Mouse (Mus musculus) heart, adult 9 months (tissue): ENCODE measurements around the gene Brd1.

Source experiments
- DNase-seq, 2 experiments: peaks; one replicate each; pipeline ENCODE4 v3.0.0; 2022; ENCODE audit warnings: low spot score in 2 of 2

Gene Brd1

DNA sequence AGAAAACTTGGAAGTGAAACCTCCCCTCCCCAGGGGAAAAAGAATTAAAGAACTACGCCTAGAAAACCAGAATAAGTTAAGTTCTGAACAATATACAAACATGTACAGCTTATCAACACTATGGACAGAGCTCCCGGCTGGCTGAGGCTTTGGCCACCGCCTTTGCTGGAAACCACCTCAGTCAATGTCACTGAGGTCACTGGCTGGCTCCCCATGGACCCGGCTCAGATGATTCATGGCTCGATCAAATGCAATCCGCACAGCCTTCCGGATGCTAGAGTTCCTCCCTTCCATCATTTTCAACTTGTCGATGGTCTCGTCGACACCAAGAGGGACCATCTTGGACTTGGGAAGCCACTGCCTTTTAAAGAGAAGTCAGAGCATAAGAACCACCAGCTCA lies 45.9 kb downstream of the Brd1 start:
- peak in 1 of 2 experiments; percentile 15 for DNase-seq

DNA sequence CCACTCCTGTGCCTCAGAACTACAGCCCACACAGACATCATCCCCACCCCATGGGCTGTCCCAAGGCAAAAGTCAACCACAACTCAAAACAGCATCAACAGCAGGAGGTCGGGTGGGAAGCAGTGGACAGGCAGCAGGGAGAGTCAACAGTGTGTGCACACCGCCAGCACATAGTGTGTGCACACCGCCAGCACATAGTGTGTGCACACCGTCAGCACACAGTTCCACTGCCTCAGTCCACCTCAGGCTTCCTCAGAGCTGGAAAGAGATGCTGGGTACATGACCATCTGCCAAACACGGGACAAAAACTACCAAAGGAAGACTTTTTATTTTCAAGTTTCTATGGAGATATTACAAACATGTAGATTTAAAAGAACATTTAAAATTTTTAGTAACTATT lies 47.3 kb downstream of the Brd1 start:
- no peak for DNase-seq

DNA sequence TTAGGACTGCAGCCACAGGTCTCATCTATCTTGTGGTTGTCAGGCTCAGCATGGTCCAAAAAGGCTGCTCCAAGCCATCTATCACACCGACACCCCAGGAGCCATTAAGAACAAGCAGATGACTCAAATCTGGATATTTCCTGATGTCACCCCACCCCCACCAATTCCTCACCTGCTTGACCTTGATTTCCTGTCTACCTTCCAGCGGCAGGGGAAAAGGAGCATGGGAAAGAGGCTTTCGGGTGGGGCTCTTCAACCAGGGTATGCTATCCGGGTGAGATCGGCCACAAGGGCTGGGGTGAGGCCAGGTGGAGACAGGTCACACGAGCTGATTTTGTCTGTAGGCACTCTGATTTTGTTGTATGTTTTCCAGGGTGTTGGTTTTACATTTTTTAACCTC lies 50.0 kb downstream of the Brd1 start:
- DNase-seq: no peak

DNA sequence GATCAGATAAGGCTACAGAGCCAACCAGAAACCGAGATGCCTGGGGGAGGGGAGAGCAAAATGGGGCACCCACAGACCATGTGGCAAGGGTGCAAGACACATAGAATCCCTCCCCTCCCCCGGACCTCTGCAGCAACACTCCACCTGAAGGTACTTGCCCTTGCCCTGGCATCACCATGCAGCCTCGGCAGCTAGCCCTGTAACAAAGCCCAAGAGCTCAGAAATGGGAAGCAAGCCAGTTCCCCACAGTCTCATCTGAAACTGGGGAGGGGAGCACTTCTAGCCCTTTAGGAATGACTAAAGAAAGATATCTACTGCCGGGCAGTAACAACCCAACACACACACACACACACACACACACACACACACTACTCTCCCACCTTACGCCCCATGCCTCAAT lies 53.1 kb downstream of the Brd1 start:
- DNase-seq: no peak

DNA sequence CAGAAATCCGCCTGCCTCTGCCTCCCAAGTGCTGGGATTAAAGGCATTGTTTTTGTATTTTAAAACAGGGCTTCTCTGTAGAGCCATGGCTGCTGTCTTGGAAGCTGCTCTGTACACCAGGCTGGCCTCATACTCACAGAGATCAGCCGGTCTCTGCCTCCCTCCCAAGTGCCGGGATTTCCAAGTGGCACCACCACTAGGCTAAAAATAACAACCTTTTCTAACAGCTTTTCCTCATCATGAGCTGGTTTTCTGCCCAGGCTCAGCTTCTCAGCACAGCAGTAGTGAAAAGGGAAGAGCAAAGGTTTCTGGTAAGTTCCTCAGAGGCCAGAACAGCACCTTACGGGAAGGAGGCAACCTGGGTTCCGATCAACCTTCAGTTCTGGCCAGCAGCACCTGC lies 56.5 kb downstream of the Brd1 start:
- no peak for DNase-seq

DNA sequence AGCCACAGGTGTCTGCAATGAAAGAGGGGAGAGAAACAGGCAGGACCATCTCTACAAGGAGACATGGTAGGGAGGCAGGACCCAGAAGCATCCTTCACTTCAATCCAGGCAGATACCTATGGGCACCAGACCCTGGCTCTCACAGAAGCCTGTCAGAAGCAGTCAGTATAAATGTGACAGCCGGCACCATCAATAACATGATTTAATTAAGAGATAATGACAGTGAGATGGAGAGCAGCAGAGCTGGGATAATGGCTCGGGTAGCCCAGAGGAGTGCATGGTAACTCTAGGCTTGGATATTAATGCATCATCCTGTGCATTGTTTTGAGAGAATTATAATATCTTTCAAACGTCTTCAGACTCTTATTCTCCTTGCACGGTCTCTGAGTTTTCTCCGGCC lies 58.0 kb downstream of the Brd1 start:
- no peak for DNase-seq

DNA sequence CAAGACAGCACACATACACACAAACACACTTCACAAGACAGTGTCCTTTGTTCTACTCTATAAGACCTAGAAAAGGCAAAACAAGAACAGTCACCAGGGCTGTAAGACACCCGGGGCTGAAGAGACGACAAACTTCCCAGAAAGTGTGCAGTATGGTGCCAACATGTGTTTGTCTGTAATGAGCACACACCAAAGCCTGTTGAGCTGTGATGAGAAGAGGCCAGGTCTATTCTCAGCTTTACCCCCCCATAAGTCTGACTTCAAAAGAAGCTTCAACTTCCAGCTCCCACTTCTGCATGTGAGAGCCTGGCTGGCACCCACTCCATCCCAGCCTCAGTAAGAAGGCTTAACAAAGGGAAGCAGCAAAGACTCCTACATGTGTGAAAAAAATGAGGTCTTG lies 65.3 kb downstream of the Brd1 start:
- DNase-seq: no peak

DNA sequence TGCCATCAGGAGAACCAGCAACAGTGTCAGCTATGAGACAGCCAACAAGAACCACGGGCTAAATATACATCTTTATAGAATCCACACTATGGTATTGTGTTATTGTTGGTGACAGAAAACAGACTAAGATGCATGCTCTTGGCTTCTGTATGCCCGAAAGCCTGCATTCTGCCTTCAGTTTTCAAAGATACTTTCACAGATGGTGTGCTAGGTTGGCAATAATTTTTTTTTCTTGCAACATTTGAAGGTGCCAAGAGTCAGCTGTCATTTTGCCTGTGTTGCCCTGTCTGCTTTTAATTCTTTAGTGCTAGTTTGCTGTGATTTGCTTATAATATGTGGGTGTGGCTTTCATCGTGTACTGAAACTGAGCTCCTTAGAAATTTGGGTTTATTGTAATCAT lies 66.4 kb downstream of the Brd1 start:
- no peak for DNase-seq

DNA sequence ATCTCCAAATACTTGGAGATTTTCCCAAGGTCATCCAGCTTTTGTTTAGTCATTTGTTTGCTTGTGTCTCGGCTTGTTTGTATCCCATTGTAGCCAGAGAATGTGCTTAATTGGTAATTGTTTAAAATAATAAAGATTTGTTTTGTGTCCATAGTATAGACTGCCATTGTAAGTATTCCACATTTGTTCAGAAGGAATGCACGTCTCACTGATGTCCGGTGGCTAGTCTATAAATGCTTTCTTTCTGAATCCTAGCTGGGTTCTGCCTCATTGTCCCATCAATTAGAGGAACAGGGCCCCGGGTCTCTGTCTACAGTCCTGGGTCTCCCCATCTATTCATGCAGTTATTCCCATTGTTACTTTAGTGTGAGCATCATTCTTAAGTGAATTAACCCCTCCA lies 68.2 kb downstream of the Brd1 start:
- no peak for DNase-seq

DNA sequence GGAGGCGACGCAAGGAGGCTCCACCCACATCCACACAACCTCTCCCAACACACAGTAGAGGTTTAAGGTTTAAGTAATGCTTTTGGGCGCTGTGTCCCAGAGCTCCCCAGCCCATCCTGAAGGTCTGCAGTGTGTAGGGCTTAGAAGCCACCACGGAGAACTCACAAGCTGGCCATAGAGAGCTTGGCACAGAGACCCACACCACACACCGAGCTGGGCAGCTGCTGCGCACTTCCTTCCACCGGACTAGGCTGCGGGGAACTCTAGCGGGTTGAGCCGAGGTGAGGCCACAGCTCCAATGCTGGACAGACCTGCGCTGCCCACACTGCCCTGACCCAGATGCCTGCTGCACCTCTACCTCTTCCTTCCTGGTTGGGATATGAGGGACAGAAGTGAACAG lies 71.0 kb downstream of the Brd1 start:
- no peak for DNase-seq

DNA sequence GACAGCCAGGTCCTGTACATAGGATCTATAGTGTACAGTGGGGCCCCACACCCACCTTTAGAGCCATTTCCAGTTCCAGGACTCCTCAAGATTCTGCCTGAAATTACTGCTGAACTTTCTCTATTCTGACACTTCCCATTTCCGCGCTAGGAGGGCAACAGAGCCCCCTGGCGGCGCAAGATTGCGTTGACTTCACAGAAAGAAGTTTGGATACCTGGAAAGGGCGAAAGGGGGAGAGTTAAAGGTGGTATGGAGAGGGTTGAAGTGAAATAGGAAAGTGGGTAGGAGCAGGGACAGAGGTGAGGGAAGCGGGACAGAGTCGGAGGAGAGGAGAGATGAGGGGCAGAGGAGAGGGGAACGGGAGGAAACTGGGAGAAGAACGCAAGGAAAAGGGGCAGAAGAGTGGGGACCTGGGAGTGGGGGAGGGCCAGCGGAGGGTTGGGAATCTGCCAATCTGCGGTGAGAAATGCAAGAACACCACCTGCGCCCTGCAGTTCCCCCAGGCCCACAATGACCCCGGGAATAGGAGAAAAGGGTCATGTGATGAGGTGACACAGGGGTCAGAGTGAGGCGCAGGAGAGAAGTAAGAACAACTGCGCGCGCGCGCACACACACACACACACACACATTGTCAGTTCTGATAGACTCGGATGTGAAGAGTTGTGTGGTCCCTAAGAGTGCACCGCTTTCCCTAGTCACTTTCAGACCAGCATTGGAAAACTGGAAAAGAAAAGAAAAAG lies 71.8 kb downstream of the Brd1 start:
- DNase-seq: peak; percentile 9 to 43

DNA sequence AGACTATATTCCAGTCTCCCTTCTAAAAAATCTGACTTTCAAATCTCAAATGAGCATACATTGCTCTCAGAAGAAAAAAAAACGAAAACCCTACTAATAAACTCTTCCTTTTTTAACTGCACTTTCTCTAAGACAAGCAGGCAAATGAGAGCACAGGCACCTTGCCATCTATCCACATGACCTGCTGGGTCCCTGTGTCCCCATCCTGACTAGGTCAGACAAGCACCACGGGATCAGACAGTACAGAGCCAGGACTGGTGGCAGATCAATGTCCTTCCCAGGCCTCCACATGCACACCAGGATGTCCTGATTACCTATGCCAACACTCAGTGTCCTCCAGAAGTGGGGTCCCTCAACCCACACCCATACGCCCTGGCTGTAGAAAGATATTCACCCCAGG lies 72.4 kb downstream of the Brd1 start:
- DNase-seq: peak; percentile 7 to 16

DNA sequence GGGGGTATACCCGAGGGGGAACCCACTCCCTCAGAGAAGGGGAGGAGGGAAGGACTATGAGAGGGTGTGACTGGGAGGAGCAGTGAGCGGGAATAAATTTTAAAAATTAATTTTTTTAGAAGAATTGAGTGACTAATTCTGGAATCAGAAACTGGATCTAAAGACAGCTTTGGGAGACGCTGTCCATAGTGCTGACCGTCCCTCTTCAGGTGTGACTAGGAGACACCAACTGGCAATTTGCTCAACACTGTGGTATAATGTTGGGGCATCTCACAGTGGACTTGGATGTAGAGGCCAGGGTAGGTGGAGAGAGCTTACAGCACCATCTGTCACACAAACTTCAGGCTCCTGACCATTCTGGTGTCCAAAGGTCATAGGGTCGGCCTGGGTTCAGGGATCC lies 82.0 kb downstream of the Brd1 start:
- DNase-seq: no peak

DNA sequence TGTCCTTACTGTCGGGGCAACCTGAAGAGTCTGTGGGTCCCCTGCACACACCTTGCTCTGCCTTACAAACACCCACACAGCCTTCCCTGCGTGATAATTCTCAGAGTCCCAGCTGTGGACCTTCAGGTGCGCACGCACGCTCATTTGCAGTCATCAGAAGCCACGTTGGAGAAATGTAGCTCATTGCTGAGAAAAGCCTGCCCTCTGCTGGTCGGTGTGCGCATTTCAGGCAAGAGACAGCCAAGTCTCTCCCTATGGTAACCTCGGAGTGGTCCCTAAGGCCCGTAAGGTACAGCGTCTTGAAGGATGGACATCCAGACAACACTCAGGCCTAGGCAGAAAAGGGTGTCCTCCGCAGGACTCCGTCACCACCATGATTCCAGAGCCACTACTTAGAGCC lies 83.0 kb downstream of the Brd1 start:
- DNase-seq: peak in 1 of 2 experiments; percentile 11
